Mouse (Mus musculus): ENCODE results near the gene Ccr3. TPM values are rescaled to one million over a fixed set of nuclear protein-coding genes. Genes with fewer than 3 reads are reported as not detected.
A peak's percentile ranks its signal among the peaks of the same experiment; 100 is the strongest.
"Not testable (repeated sequence)": the region's sequence is repeated elsewhere in the genome, so short reads cannot be mapped to it uniquely, and the experiment has no call there.

Gene Ccr3
- 0.16 and 0.18 TPM in 2 replicates for polyA plus RNA-seq (2015; fragmentation: Nextera tagmentation; extraction: Ambion mirVana)

- Histone ChIP-seq H3K27ac (replicated peaks) (no peak within 1 kb of the TSS), H3K4me3 (replicated peaks) (no peak within 1 kb of the TSS), H3K27me3 (peaks cover 7% of the 10 kb centered on the region; the same call in 1 of the 2 replicates), H3K9me3 (replicated peaks) (no peaks in the 10 kb centered on the region), H3K36me3 (replicated peaks) (no peaks in the 10 kb centered on the region), H3K9ac (no peak within 1 kb of the TSS), H3K4me1 (replicated peaks) (no peaks in the 10 kb centered on the region), H3K4me2 (no peak within 1 kb of the TSS)
- ATAC-seq (ENCODE audit: insufficient read depth) = no peak
- 59% methylated on average over 1 of the region's 1 CpGs for WGBS (ENCODE audit: insufficient replicate concordance)
Measured at GRCm38 (mm10) chr9:124021672-124022071, at the start of gene Ccr3. TSS of gene Ccr3 (plus strand) at chr9:124021972.

GRCm38 (mm10) chr9:123975630-123976029, 46.1 kb upstream of the Ccr3 start:
- no peak overlapping the region for H3K9ac ChIP-seq

GRCm38 (mm10) chr9:123976876-123977663, 44.7 kb upstream of the Ccr3 start:
- Histone ChIP-seq H3K36me3 (replicated peaks) (no peaks in the 10 kb centered on the region), H3K4me2 (no peak overlapping the region), H3K9ac (no peak overlapping the region), H3K27me3 (no peaks in the 10 kb centered on the region), H3K9me3 (replicated peaks) (no peaks in the 10 kb centered on the region), H3K27ac (replicated peaks) (no peak overlapping the region), H3K4me1 (replicated peaks) (peaks cover 9% of the 10 kb centered on the region), H3K4me3 (replicated peaks) (no peak overlapping the region)
- WGBS (ENCODE audit: insufficient replicate concordance) = 57% methylated on average over 9 of the region's 9 CpGs
- no peak for ATAC-seq (ENCODE audit: insufficient read depth)

More at GRCm38 (mm10) chr9:123975630-123976029, 46.1 kb upstream of the Ccr3 start:
- H3K36me3 ChIP-seq (replicated peaks) = no peaks in the 10 kb centered on the region
- H3K4me3 ChIP-seq (replicated peaks) = no peak overlapping the region
- WGBS (ENCODE audit: insufficient replicate concordance) = 69% methylated on average over 2 of the region's 2 CpGs
- H3K27ac ChIP-seq (replicated peaks) = no peak overlapping the region
- no peak overlapping the region for H3K4me2 ChIP-seq
- H3K9me3 ChIP-seq (replicated peaks) = no peaks in the 10 kb centered on the region
- no peaks in the 10 kb centered on the region for H3K4me1 ChIP-seq (replicated peaks)
- H3K27me3 ChIP-seq = no peaks in the 10 kb centered on the region
- ATAC-seq (ENCODE audit: insufficient read depth) = no peak

- WGBS (ENCODE audit: insufficient replicate concordance) = 79% methylated on average over 1 of the region's 1 CpGs
Measured at GRCm38 (mm10) chr9:123978308-123978707, 43.5 kb upstream of the Ccr3 start, which contains the start of gene Ccr1l1. TSS of gene Ccr1l1 (minus strand) at chr9:123978408.

GRCm38 (mm10) chr9:123980858-123981475, 40.8 kb upstream of the Ccr3 start:
- H3K9me3 ChIP-seq (replicated peaks); H3K27ac ChIP-seq (replicated peaks); H3K9ac ChIP-seq; H3K4me2 ChIP-seq; H3K36me3 ChIP-seq (replicated peaks); H3K4me3 ChIP-seq (replicated peaks); H3K27me3 ChIP-seq: not testable (repeated sequence)
- peak; percentile 78 for ATAC-seq (ENCODE audit: insufficient read depth)
- H3K4me1 ChIP-seq (replicated peaks) = peaks cover 40% of the 10 kb centered on the region
- WGBS (ENCODE audit: insufficient replicate concordance) = no CpG with 5 or more reads among the region's 3 CpGs

More at GRCm38 (mm10) chr9:123978308-123978707, 43.5 kb upstream of the Ccr3 start, which contains the start of gene Ccr1l1:
- Histone ChIP-seq H3K9ac (no peak within 1 kb of the TSS), H3K4me2 (no peak within 1 kb of the TSS), H3K27me3 (no peaks in the 10 kb centered on the region), H3K27ac (replicated peaks) (no peak within 1 kb of the TSS), H3K4me1 (replicated peaks) (peaks cover 16% of the 10 kb centered on the region), H3K36me3 (replicated peaks) (no peaks in the 10 kb centered on the region), H3K4me3 (replicated peaks) (no peak within 1 kb of the TSS), H3K9me3 (replicated peaks) (no peaks in the 10 kb centered on the region)
- ATAC-seq (ENCODE audit: insufficient read depth) = no peak

- WGBS (ENCODE audit: insufficient replicate concordance) = 27% methylated on average over 4 of the region's 4 CpGs
- Histone ChIP-seq H3K4me1 (replicated peaks) (peaks cover 47% of the 10 kb centered on the region), H3K27me3 (no peaks in the 10 kb centered on the region), H3K27ac (replicated peaks) (peak overlapping the region; percentile 38; the same call in 1 of the 2 replicates), H3K4me2 (no peak overlapping the region), H3K9me3 (replicated peaks) (no peaks in the 10 kb centered on the region), H3K36me3 (replicated peaks) (no peaks in the 10 kb centered on the region), H3K9ac (no peak overlapping the region), H3K4me3 (replicated peaks) (no peak overlapping the region)
- peak; percentile 69 for ATAC-seq (ENCODE audit: insufficient read depth)
Measured at GRCm38 (mm10) chr9:123981909-123982308, 39.9 kb upstream of the Ccr3 start.

- Histone ChIP-seq H3K27me3 (no peaks in the 10 kb centered on the region), H3K27ac (replicated peaks) (no peak overlapping the region), H3K36me3 (replicated peaks) (no peaks in the 10 kb centered on the region), H3K9ac (no peak overlapping the region), H3K9me3 (replicated peaks) (no peaks in the 10 kb centered on the region), H3K4me1 (replicated peaks) (peaks cover 47% of the 10 kb centered on the region), H3K4me2 (no peak overlapping the region), H3K4me3 (replicated peaks) (no peak overlapping the region)
- 17% methylated on average over 1 of the region's 1 CpGs for WGBS (ENCODE audit: insufficient replicate concordance)
- no peak for ATAC-seq (ENCODE audit: insufficient read depth)
Measured at GRCm38 (mm10) chr9:123982720-123983119, 39.1 kb upstream of the Ccr3 start.

- H3K4me2 ChIP-seq = no peak overlapping the region
- no peak for ATAC-seq (ENCODE audit: insufficient read depth)
- no peaks in the 10 kb centered on the region for H3K27me3 ChIP-seq
- no peak overlapping the region for H3K9ac ChIP-seq
- no peak overlapping the region for H3K4me3 ChIP-seq (replicated peaks)
- peaks cover 49% of the 10 kb centered on the region for H3K4me1 ChIP-seq (replicated peaks)
- H3K27ac ChIP-seq (replicated peaks) = no peak overlapping the region
- H3K36me3 ChIP-seq (replicated peaks) = no peaks in the 10 kb centered on the region
- H3K9me3 ChIP-seq (replicated peaks) = no peaks in the 10 kb centered on the region
Measured at GRCm38 (mm10) chr9:123984943-123985342, 36.8 kb upstream of the Ccr3 start.

GRCm38 (mm10) chr9:123986217-123986616, 35.6 kb upstream of the Ccr3 start:
- peaks cover 54% of the 10 kb centered on the region for H3K4me1 ChIP-seq (replicated peaks)
- ATAC-seq (ENCODE audit: insufficient read depth) = peak; percentile 55
- no peak overlapping the region for H3K4me2 ChIP-seq
- H3K4me3 ChIP-seq (replicated peaks) = no peak overlapping the region
- no peak overlapping the region for H3K9ac ChIP-seq
- no peaks in the 10 kb centered on the region for H3K27me3 ChIP-seq
- H3K36me3 ChIP-seq (replicated peaks) = no peaks in the 10 kb centered on the region
- H3K9me3 ChIP-seq (replicated peaks) = no peaks in the 10 kb centered on the region
- WGBS (ENCODE audit: insufficient replicate concordance) = 18% methylated on average over 2 of the region's 2 CpGs
- no peak overlapping the region for H3K27ac ChIP-seq (replicated peaks)

GRCm38 (mm10) chr9:123989671-123990070, 32.1 kb upstream of the Ccr3 start:
- Histone ChIP-seq H3K36me3 (replicated peaks) (no peaks in the 10 kb centered on the region), H3K9me3 (replicated peaks) (no peaks in the 10 kb centered on the region), H3K27ac (replicated peaks) (no peak overlapping the region), H3K4me1 (replicated peaks) (peaks cover 34% of the 10 kb centered on the region), H3K4me2 (no peak overlapping the region), H3K27me3 (no peaks in the 10 kb centered on the region), H3K4me3 (replicated peaks) (no peak overlapping the region), H3K9ac (no peak overlapping the region)
- 26% methylated on average over 3 of the region's 3 CpGs for WGBS (ENCODE audit: insufficient replicate concordance)
- ATAC-seq (ENCODE audit: insufficient read depth) = no peak

GRCm38 (mm10) chr9:123991312-123991906, 30.4 kb upstream of the Ccr3 start:
- H3K27ac ChIP-seq (replicated peaks) = 0 out of 2 replicates have a peak overlapping the region, but pooled peaks have one; percentile 3
- H3K4me2 ChIP-seq = no peak overlapping the region
- H3K4me3 ChIP-seq (replicated peaks) = no peak overlapping the region
- no peaks in the 10 kb centered on the region for H3K9me3 ChIP-seq (replicated peaks)
- WGBS (ENCODE audit: insufficient replicate concordance) = 3% methylated on average over 1 of the region's 1 CpGs
- H3K4me1 ChIP-seq (replicated peaks) = peaks cover 17% of the 10 kb centered on the region
- ATAC-seq (ENCODE audit: insufficient read depth) = 0 out of 2 replicates have a peak, but pooled peaks have one; percentile 25
- no peaks in the 10 kb centered on the region for H3K27me3 ChIP-seq
- no peaks in the 10 kb centered on the region for H3K36me3 ChIP-seq (replicated peaks)
- H3K9ac ChIP-seq = no peak overlapping the region
